Comparison of ENCODE assay signal across 8 mouse cellular contexts in genomic region chr6:72653419-72653818, GRCm38 (mm10). TPM values are rescaled to one million over a fixed set of nuclear protein-coding genes. Genes with fewer than 3 reads are reported as not detected.
DNase-seq lines count a peak whose midpoint lies in the region; ATAC-seq lines count a peak whose summit lies in the region.

No protein-coding gene starts in this region.

- peak; percentile 46 for DNase-seq in testis, postnatal 14 days (ENCODE audit: low spot score)
- no peak for DNase-seq in testis, postnatal 10 days (ENCODE audit: low spot score)
- peak; percentile 79 for DNase-seq in forebrain, embryonic 14.5 days (ENCODE audit: low spot score)
- DNase-seq in kidney, postnatal 36 days, result peak; percentile 56 to 60
- no peak for DNase-seq in layer of hippocampus, adult 11-12 months (ENCODE audit: low spot score)
- DNase-seq in cerebellum, adult 9-11 months, result no peak
- no peak for DNase-seq in cerebellum, postnatal 36 days

- H3K4me2 ChIP-seq in forebrain, embryonic 14.5 days (ENCODE audit: low read length), result no peak overlapping the region
- no peak overlapping the region for H3K4me2 ChIP-seq in stomach, embryonic 16.5 days (ENCODE audit: low read depth, low read length)

- H3K9me3 ChIP-seq in forebrain, embryonic 14.5 days (replicated peaks; ENCODE audit: control insufficient read depth, low read length), result no peaks in the 10 kb centered on the region
- H3K9me3 ChIP-seq in stomach, embryonic 16.5 days (replicated peaks; ENCODE audit: control insufficient read depth, low read length), result no peaks in the 10 kb centered on the region

- no peak overlapping the region for H3K4me3 ChIP-seq in forebrain, embryonic 14.5 days (ENCODE audit: low read depth, low read length)
- H3K4me3 ChIP-seq in stomach, embryonic 16.5 days (replicated peaks; ENCODE audit: low read length), result no peak overlapping the region

- 29% methylated on average over 7 of the region's 7 CpGs for WGBS in forebrain, embryonic 14.5 days
- 42% methylated on average over 7 of the region's 7 CpGs for WGBS in stomach, embryonic 16.5 days

- ATAC-seq in forebrain, embryonic 14.5 days, result peak; percentile 78
- 0 out of 2 replicates have a peak, but pooled peaks have one; percentile 6 for ATAC-seq in stomach, embryonic 16.5 days (ENCODE audit: insufficient read depth, low FRiP score)

- H3K4me1 ChIP-seq in forebrain, embryonic 14.5 days (ENCODE audit: control insufficient read depth, insufficient read depth, low read length), result 0 out of 2 replicates have a peak, but pooled peaks cover 4% of the 10 kb centered on the region
- H3K4me1 ChIP-seq in stomach, embryonic 16.5 days (ENCODE audit: control insufficient read depth, insufficient read depth, low read length), result peaks cover 54% of the 10 kb centered on the region

- no peaks in the 10 kb centered on the region for H3K36me3 ChIP-seq in forebrain, embryonic 14.5 days (ENCODE audit: control insufficient read depth, insufficient read depth, low read length)
- H3K36me3 ChIP-seq in stomach, embryonic 16.5 days (ENCODE audit: control insufficient read depth, insufficient read depth, low read length), result no peaks in the 10 kb centered on the region

- peak overlapping the region; percentile 57; the same call in 1 of the 2 replicates for H3K27ac ChIP-seq in forebrain, embryonic 14.5 days (ENCODE audit: low read depth, low read length)
- peak overlapping the region; percentile 54 for H3K27ac ChIP-seq in stomach, embryonic 16.5 days (ENCODE audit: low read length)

- no peaks in the 10 kb centered on the region for H3K27me3 ChIP-seq in forebrain, embryonic 14.5 days (replicated peaks; ENCODE audit: control insufficient read depth, insufficient read depth, low read length)
- no peaks in the 10 kb centered on the region for H3K27me3 ChIP-seq in stomach, embryonic 16.5 days (ENCODE audit: control insufficient read depth, insufficient read depth, low read length)

- H3K9ac ChIP-seq in forebrain, embryonic 14.5 days (ENCODE audit: low read length), result no peak overlapping the region
- H3K9ac ChIP-seq in stomach, embryonic 16.5 days (ENCODE audit: low read length), result no peak overlapping the region

RNA-seq across cellular contexts. Expression of gene Tgoln1, which starts 36.6 kb away (rescaled TPM):
- polyA plus RNA-seq in forebrain, embryonic 14.5 days (2014; fragmentation: Nextera tagmentation; extraction: Ambion mirVana), result 34.0 and 37.8 TPM in 2 replicates
- polyA plus RNA-seq in stomach, embryonic 16.5 days (2015; fragmentation: Nextera tagmentation; extraction: Ambion mirVana), result 43.5 and 46.0 TPM in 2 replicates

RNA-seq across cellular contexts. Expression of gene Retsat, which starts 55.1 kb away (rescaled TPM):
- polyA plus RNA-seq in forebrain, embryonic 14.5 days (2014; fragmentation: Nextera tagmentation; extraction: Ambion mirVana), result 6.6 and 8.4 TPM in 2 replicates
- polyA plus RNA-seq in stomach, embryonic 16.5 days (2015; fragmentation: Nextera tagmentation; extraction: Ambion mirVana), result 29.6 and 32.7 TPM in 2 replicates

RNA-seq across cellular contexts. Expression of gene Elmod3, which starts 55.2 kb away (rescaled TPM):
- 19.2 and 20.1 TPM in 2 replicates for polyA plus RNA-seq in forebrain, embryonic 14.5 days (2014; fragmentation: Nextera tagmentation; extraction: Ambion mirVana)
- polyA plus RNA-seq in stomach, embryonic 16.5 days (2015; fragmentation: Nextera tagmentation; extraction: Ambion mirVana), result 18.1 and 19.6 TPM in 2 replicates

Comparison
In these comparisons a context has a peak if more than half of its experiments do, and no peak if none do; other contexts are left out.
1. DNase-seq: peak in testis, postnatal 14 days (single experiment), forebrain, embryonic 14.5 days (single experiment) and kidney, postnatal 36 days (2 of 2); none in testis, postnatal 10 days (single experiment), layer of hippocampus, adult 11-12 months (single experiment), cerebellum, adult 9-11 months (single experiment) and cerebellum, postnatal 36 days (0 of 2).